Mouse (Mus musculus): ENCODE measurements around the gene Nynrin. TPM values are rescaled to one million over a fixed set of nuclear protein-coding genes. Genes with fewer than 3 reads are reported as not detected.

Gene Nynrin
- total and polyA plus RNA-seq, 2 experiments from 2014 or later, result 7.2 to 42.0 TPM

DNA sequence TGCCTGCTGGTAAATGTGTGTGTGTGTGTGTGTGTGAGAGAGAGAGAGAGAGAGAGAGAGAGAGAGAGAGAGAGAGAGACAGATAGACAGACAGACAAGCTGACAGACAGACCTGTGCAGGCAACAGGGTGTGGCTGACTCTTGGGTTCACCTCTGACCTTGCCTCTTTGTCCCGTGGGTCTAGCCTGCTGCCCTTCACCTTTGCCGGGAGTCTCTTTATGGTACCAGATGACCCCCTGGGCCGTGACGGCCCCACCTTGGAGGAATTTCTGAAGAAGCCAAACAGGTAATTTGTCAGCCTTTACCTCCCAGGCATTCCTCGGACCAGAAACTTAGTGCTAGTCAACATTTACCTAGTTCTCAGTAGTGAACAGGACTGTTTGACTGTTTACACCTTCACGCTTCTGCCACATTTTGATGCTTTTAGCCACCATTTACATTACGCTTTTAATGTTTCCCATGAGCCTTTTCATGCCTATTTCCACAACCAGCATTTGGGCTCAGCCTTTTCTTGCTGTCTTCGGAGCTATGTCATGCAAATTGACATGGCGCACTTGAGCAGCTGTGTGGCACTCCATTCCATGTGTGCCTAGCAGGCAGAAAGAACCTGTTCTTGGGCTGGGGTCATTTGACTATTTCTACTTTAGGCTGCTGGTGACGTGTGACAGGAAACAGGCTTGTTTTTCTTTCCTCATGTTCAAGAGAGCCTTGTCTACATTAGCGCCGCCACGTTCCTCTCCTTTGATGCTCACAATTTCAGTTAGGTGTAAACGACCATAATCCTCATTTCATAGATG, 14.6 kb downstream of the Nynrin start:
- 91% methylated on average over 14 of the region's 14 CpGs for WGBS
- Histone ChIP-seq H3K9ac (replicated peaks; ENCODE audit: low read length, poor library complexity, severe bottlenecking) (no peak overlapping the region), H3K4me2 (ENCODE audit: low read depth, low read length, poor library complexity, severe bottlenecking) (no peak overlapping the region), H3K27ac (ENCODE audit: low read depth, low read length) (no peak overlapping the region), H3K36me3 (ENCODE audit: insufficient read depth, low read length) (peaks cover 78% of the 10 kb centered on the region), H3K4me3 (ENCODE audit: low read depth, low read length) (no peak overlapping the region), H3K27me3 (ENCODE audit: insufficient read depth, low read length) (no peaks in the 10 kb centered on the region), H3K4me1 (ENCODE audit: insufficient read depth, low read length) (no peaks in the 10 kb centered on the region), H3K9me3 (ENCODE audit: low read length) (no peaks in the 10 kb centered on the region)
- no peak for TF ChIP-seq CTCF (IDR thresholded peaks at IDR 0.05)
- DNase-seq (ENCODE audit: low spot score) (no peak), ATAC-seq (ENCODE audit: low FRiP score) (no peak)

DNA sequence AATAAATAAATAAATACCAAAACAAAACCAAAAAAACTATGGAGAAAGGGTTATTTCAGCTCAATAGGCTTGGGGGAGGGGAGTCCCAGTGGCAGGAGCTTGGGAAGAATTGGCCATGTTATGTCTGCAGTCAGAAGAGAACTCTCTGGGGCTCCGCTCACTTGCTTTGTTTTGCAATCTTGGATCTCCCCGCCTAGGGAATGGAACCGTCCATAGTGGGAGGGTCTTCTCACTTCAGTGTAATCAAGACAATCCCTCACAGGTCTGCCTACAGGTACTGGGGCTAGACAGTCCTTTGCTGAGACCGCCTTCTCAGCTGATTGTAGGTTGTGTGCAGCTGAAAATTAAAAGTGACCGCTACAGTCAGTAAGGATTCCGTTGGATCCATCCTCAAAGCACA, 15.7 kb downstream of the Nynrin start:
- H3K4me2 ChIP-seq (ENCODE audit: low read depth, low read length, poor library complexity, severe bottlenecking), result no peak overlapping the region
- ATAC-seq (ENCODE audit: low FRiP score) (no peak), DNase-seq (ENCODE audit: low spot score) (no peak)
- no peak for TF ChIP-seq CTCF (IDR thresholded peaks at IDR 0.05)
- no peaks in the 10 kb centered on the region for H3K9me3 ChIP-seq (ENCODE audit: low read length)
- WGBS, result 96% methylated on average over 6 of the region's 6 CpGs
- no peak overlapping the region for H3K4me3 ChIP-seq (ENCODE audit: low read depth, low read length)
- H3K27ac ChIP-seq (ENCODE audit: low read depth, low read length), result no peak overlapping the region
- no peak overlapping the region for H3K9ac ChIP-seq (replicated peaks; ENCODE audit: low read length, poor library complexity, severe bottlenecking)
- H3K27me3 ChIP-seq (ENCODE audit: insufficient read depth, low read length), result no peaks in the 10 kb centered on the region
- H3K4me1 ChIP-seq (ENCODE audit: insufficient read depth, low read length), result no peaks in the 10 kb centered on the region
- H3K36me3 ChIP-seq (ENCODE audit: insufficient read depth, low read length), result peaks cover 70% of the 10 kb centered on the region

DNA sequence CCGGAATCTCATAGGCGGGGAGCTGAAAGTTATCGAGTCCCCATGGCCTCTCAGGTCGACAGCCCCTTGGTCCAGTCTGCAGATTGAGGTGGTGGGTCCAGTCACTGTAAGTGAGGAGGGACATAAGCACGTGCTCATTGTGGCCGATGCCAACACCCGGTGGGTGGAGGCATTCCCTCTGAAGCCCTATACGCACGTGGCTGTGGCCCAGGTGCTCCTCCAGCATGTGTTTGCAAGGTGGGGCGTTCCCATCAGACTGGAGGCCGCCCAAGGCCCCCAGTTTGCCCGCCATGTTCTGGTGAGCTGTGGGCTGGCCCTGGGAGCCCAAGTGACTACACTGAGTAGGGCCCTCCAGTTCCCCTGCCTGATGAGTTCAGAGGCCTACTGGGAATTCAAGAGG, 18.2 kb downstream of the Nynrin start:
- H3K27ac ChIP-seq (ENCODE audit: low read depth, low read length), result no peak overlapping the region
- H3K27me3 ChIP-seq (ENCODE audit: insufficient read depth, low read length), result no peaks in the 10 kb centered on the region
- H3K9me3 ChIP-seq (ENCODE audit: low read length), result no peaks in the 10 kb centered on the region
- H3K36me3 ChIP-seq (ENCODE audit: insufficient read depth, low read length), result peaks cover 49% of the 10 kb centered on the region
- DNase-seq (ENCODE audit: low spot score), result no peak
- H3K4me3 ChIP-seq (ENCODE audit: low read depth, low read length), result no peak overlapping the region
- no peak for ATAC-seq (ENCODE audit: low FRiP score)
- TF ChIP-seq CTCF (IDR thresholded peaks at IDR 0.05), result no peak
- WGBS, result 91% methylated on average over 12 of the region's 12 CpGs
- no peaks in the 10 kb centered on the region for H3K4me1 ChIP-seq (ENCODE audit: insufficient read depth, low read length)
- H3K9ac ChIP-seq (replicated peaks; ENCODE audit: low read length, poor library complexity, severe bottlenecking), result no peak overlapping the region
- no peak overlapping the region for H3K4me2 ChIP-seq (ENCODE audit: low read depth, low read length, poor library complexity, severe bottlenecking)

DNA sequence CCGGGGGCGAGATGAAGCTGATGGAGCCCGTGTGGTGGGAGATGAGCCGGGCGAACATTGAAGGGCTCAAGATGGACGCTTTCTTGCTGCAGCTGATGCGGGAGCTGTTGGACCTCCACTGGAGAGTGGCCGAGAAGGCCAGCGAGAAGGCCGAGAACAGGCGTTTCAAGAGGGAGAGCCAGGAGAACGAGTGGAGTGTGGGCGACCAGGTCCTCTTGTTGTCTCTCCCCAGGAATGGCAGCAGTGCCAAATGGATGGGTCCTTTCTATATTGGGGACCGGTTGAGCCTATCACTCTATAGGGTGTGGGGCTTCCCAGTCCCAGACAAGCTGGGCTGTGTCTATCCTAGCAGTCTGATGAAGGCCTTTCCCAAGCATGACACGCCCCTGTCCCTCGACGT, 18.7 kb downstream of the Nynrin start:
- 90% methylated on average over 17 of the region's 17 CpGs for WGBS
- Histone ChIP-seq H3K9ac (replicated peaks; ENCODE audit: low read length, poor library complexity, severe bottlenecking) (no peak overlapping the region), H3K27me3 (ENCODE audit: insufficient read depth, low read length) (no peaks in the 10 kb centered on the region), H3K27ac (ENCODE audit: low read depth, low read length) (no peak overlapping the region), H3K9me3 (ENCODE audit: low read length) (no peaks in the 10 kb centered on the region), H3K4me3 (ENCODE audit: low read depth, low read length) (no peak overlapping the region), H3K36me3 (ENCODE audit: insufficient read depth, low read length) (peaks cover 49% of the 10 kb centered on the region), H3K4me1 (ENCODE audit: insufficient read depth, low read length) (no peaks in the 10 kb centered on the region), H3K4me2 (ENCODE audit: low read depth, low read length, poor library complexity, severe bottlenecking) (no peak overlapping the region)
- TF ChIP-seq CTCF (IDR thresholded peaks at IDR 0.05), result no peak
- ATAC-seq (ENCODE audit: low FRiP score) (no peak), DNase-seq (ENCODE audit: low spot score) (no peak)

DNA sequence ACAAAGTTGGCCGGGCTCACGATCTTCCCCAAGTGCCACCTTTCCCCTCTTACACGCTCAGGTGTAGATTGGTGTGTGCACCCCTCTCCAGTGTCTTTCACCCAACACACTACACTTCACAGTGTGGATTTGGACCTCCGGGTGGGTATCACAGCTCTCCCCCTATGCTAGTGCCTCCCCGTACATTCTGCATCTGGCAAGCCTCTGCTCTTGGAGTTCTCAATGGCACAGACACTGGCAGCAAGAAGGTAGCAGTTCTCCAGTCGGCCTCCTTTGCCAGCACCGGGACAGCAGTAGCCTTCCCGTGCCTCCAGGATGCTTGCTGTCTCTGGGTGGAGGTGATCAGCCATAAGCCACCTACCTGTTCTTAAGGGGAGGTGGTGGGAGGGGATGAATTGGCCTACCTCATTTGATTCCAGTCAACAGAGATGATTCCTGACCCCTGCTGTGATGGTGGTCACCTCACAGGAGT, 19.5 kb downstream of the Nynrin start:
- peak; percentile 17; the same call in 1 of the 2 replicates for ATAC-seq (ENCODE audit: low FRiP score)
- H3K27me3 ChIP-seq (ENCODE audit: insufficient read depth, low read length), result no peaks in the 10 kb centered on the region
- no peaks in the 10 kb centered on the region for H3K4me1 ChIP-seq (ENCODE audit: insufficient read depth, low read length)
- H3K36me3 ChIP-seq (ENCODE audit: insufficient read depth, low read length), result peaks cover 42% of the 10 kb centered on the region
- no peak for DNase-seq (ENCODE audit: low spot score)
- no peak overlapping the region for H3K4me3 ChIP-seq (ENCODE audit: low read depth, low read length)
- peak overlapping the region; percentile 27; the same call in 1 of the 2 replicates for H3K4me2 ChIP-seq (ENCODE audit: low read depth, low read length, poor library complexity, severe bottlenecking)
- no peak overlapping the region; the same call in 1 of the 2 replicates for H3K27ac ChIP-seq (ENCODE audit: low read depth, low read length)
- H3K9me3 ChIP-seq (ENCODE audit: low read length), result no peaks in the 10 kb centered on the region
- 87% methylated on average over 8 of the region's 8 CpGs for WGBS
- no peak for TF ChIP-seq CTCF (IDR thresholded peaks at IDR 0.05)
- no peak overlapping the region for H3K9ac ChIP-seq (replicated peaks; ENCODE audit: low read length, poor library complexity, severe bottlenecking)

All from midbrain, postnatal 0 days (tissue).